Mouse (Mus musculus) NIH3T3 (cell line): ENCODE results near the gene Arfip1.

Source experiments
- DNase-seq: peaks from one replicate; pipeline ENCODE4 v3.0.0-alpha.2; 2012; ENCODE audit warnings: low read depth

Gene Arfip1

DNA sequence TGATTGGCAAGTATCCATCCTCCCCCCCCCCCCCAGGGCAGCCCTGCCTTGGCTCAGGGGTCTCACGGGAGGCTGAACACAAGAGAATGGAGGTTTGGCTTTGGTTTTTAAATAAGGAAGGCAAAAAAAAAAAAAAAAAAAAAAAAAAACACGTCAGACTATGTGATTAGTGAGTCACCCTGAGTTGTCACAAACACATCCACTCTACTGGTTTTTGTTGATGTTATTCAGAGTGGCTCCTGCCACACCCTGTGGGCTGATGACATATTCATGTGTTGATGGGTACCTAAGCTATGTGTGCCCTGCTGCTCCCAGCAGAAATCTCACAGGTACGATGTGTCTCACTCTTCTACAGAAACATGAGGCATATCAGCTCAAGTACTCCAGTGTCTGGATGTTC lies 131.8 kb downstream of the Arfip1 start:
- peak; percentile 52 for DNase-seq

GRCm38 (mm10) chr3:84449015-84449414 lies 133.4 kb downstream of the Arfip1 start:
- DNase-seq = no peak

DNA sequence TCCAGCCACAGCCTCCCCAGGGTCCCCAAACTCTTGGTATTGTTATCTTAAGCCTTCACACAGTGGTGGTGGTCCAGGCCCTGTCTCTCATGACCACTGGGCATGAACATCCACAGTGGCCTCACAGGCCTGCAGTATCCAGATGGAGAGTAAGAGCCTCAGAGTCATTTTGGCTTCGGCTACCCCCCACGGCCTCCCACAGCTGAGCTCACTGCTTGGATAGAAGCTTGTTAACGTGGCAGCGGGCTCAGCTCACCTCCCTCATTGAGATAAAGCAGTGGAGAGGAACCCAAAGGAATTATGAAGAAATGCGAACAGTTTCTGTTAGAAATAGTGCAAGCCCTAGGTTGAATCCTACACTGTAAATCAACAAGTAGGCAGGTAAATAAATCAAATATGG lies 134.6 kb downstream of the Arfip1 start:
- no peak for DNase-seq
